Mouse (Mus musculus): ENCODE measurements around the gene Card9.

GRCm38 (mm10) chr2:26359983-26360382, 735 bp downstream of the Card9 start:
- TF ChIP-seq FLI1 (IDR thresholded peaks at IDR 0.05; ENCODE audit: low read length): no peak
- TF ChIP-seq GATA1 (IDR thresholded peaks at IDR 0.05; ENCODE audit: borderline replicate concordance, low read length): no peak
